In the genomic region with DNA sequence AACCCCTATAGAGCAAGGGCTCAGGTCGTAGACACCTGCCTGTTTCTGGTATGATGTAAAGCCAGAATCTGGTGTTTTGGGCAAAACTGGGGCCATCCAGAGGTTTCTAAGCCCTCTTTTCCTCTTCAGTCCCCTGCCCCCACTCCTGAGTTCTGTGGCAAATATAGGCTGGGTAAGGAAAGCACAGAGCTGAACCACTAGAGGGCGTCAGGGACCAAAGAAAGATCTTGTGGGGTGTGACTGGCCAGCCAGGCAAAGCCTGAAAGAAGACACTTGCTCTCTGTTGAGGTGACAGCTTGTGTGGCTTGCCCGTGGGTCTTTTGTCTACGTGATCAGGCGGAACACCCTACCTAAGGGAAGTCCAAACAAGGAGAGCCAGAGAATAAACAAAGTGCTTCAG, we compare ENCODE assay signal across 8 mouse cellular contexts.
A peak's percentile ranks its signal among the peaks of the same experiment; 100 is the strongest.
DNase-seq lines count a peak whose midpoint lies in the region; ATAC-seq lines count a peak whose summit lies in the region.

No protein-coding gene starts in this region.

- peak; percentile 39 for DNase-seq in MEL-GATA-1-ER (ENCODE audit: extremely low read depth, low read depth)
- peak; percentile 86 to 89 for DNase-seq in cerebellum, postnatal 10 days
- peak; percentile 47 to 52 for DNase-seq in frontal cortex, postnatal 25 days (ENCODE audit: low spot score in 2 of 2)
- DNase-seq in hindbrain, embryonic 14.5 days (ENCODE audit: low spot score), result peak; percentile 82
- peak; percentile 58 to 76 for DNase-seq in layer of hippocampus, postnatal 25 days (ENCODE audit: extremely low spot score in 1 of 2, low spot score in 1 of 2)
- DNase-seq in lung, postnatal 36 days, result peak; percentile 89
- peak; percentile 79 for DNase-seq in right cerebral cortex, adult 18-20 months
- DNase-seq in urinary bladder, adult 2 months (ENCODE audit: low spot score), result peak; percentile 29

- H3K9ac ChIP-seq in hindbrain, embryonic 14.5 days, result no peak overlapping the region

- H3K4me2 ChIP-seq in hindbrain, embryonic 14.5 days (replicated peaks), result peak overlapping the region; percentile 29

- H3K27me3 ChIP-seq in hindbrain, embryonic 14.5 days (ENCODE audit: control insufficient read depth, insufficient read depth, low read length), result no peaks in the 10 kb centered on the region

- WGBS in hindbrain, embryonic 14.5 days, result 8% methylated on average over 5 of the region's 5 CpGs

- H3K4me1 ChIP-seq in hindbrain, embryonic 14.5 days (replicated peaks; ENCODE audit: control insufficient read depth, insufficient read depth, low read length), result no peaks in the 10 kb centered on the region

- H3K36me3 ChIP-seq in hindbrain, embryonic 14.5 days (replicated peaks; ENCODE audit: control insufficient read depth, insufficient read depth), result no peaks in the 10 kb centered on the region; the same call in 1 of the 2 replicates

- ATAC-seq in hindbrain, embryonic 14.5 days (ENCODE audit: low FRiP score), result peak; percentile 55; the same call in 1 of the 2 replicates

- no peaks in the 10 kb centered on the region for H3K9me3 ChIP-seq in hindbrain, embryonic 14.5 days (ENCODE audit: control insufficient read depth, low read length)

- H3K27ac ChIP-seq in hindbrain, embryonic 14.5 days, result no peak overlapping the region

- no peak overlapping the region for H3K4me3 ChIP-seq in hindbrain, embryonic 14.5 days (replicated peaks; ENCODE audit: low read length)

Comparison
In these comparisons a context has a peak if more than half of its experiments do, and no peak if none do; other contexts are left out.
1. DNase-seq: peak in every context shown above with its lines; median percentile 89 in lung, postnatal 36 days; 88 in cerebellum, postnatal 10 days; 82 in hindbrain, embryonic 14.5 days; 79 in right cerebral cortex, adult 18-20 months; 67 in layer of hippocampus, postnatal 25 days; 50 in frontal cortex, postnatal 25 days; 39 in MEL-GATA-1-ER; 29 in urinary bladder, adult 2 months.